Mouse (Mus musculus) kidney, adult 2 months (tissue): ENCODE results near the gene Srpk2.

ENCODE experiments used
- CTCF ChIP-seq: fragments of 200-500 bp; conservative IDR thresholded peaks from 2 replicates; pipeline ENCODE4 v1.5.1; 2011; ENCODE audit warnings: low read depth, mild to moderate bottlenecking, control low read depth, low read length, moderate library complexity, mixed read lengths; ENCODE audit not compliant: insufficient read depth, insufficient read length
- POLR2A ChIP-seq: fragments of 200-500 bp; IDR thresholded peaks from one replicate; pipeline ENCODE4 v1.6.1; 2011; ENCODE audit warnings: low read depth, low read length, control low read depth

- TF ChIP-seq CTCF (no peak), POLR2A (no peak)
These were observed 220.2 kb downstream of the Srpk2 start for GRCm38 (mm10) chr5:23464247-23464646.
